Mouse (Mus musculus) frontal cortex, postnatal 14 days (tissue): ENCODE measurements at regions not wholly inside any gene's neighbourhood (a gene's known extent, or its start where the extent isn't known, plus 50 kb on each side); places are given as distances from the start of the nearest gene placed in this dataset.
"Not testable (repeated sequence)": the region's sequence is repeated elsewhere in the genome, so short reads cannot be mapped to it uniquely, and the experiment has no call there.

Experiments used
- DNase-seq, 2 experiments: peaks; one replicate each; pipeline ENCODE4 v3.0.0; 2022; ENCODE audit warnings: low spot score in 2 of 2

DNA sequence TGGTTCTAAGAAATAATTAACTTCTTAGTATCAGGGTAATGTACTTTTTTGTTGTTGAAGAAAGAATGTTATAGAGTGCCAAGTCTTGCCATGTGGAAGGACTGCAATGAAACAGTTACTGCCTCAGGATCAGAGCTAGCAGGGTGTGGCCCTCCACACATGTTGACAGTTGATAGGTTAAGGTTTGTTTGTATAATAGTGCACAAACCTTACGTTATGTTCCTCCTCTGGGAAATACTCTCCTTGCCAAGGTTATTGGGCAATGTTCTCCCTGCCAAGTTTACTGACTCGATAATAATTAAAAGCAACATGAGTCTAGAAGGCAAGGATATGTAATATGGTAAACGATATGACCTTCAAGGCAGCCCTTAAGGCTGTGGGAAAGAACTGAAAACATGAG lies 799.2 kb downstream of the Rab28 start:
- no peak for DNase-seq

DNA sequence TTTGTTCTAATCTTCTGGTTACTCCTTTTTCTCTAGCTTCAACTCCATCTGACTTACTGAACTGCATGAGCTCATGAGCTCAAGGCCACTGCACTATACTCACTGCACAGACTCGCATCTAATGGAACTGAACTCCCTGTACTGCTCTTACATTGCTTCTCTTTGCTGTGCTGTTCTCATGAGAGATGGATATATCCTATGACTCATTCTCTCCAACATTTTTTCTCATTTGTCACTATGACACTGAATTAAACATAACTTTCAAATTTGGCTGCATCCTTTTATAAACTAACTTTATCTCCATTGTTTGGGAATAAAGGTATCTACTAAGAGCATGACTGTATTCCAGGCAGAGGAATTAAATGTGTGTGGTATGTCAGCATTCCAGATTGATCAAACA lies 806.2 kb downstream of the Rab28 start:
- no peak for DNase-seq

DNA sequence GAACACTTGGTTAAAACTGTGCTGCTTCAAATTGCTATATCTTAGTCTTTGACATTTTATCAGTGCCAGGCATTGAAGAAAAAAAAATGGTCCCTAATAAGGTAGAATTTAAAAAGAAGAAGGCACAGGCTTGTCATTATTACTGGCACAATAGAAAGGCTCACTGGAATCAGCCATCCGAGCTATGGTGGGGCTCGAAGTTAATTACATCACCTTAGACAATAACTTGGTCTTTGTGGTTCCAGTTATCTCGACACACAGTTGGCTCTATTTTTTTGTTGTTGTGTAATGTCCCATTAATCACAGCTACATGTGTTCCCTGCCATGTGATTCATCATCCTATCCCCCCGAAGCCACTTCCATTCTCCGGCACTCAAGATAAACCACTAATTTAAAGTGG lies 825.1 kb downstream of the Rab28 start:
- no peak for DNase-seq

DNA sequence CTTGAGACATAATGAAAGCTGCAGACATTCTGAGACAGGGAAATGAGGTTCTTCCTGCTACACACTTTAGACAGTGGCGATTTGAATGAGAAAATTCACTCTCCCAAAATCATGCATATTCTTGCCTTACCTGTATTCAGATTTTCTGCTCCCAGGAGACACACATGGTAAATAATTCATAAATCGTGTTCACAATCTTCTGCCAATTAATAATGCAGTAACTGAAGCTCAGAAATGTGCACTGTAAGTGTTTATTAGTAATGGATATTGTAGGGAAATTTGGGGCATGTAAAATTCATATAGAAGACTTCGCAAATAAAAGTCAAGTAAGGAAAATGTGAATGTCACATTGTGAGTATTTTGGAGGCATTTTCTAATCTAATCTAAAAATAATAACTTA lies 830.2 kb downstream of the Rab28 start:
- DNase-seq = no peak

DNA sequence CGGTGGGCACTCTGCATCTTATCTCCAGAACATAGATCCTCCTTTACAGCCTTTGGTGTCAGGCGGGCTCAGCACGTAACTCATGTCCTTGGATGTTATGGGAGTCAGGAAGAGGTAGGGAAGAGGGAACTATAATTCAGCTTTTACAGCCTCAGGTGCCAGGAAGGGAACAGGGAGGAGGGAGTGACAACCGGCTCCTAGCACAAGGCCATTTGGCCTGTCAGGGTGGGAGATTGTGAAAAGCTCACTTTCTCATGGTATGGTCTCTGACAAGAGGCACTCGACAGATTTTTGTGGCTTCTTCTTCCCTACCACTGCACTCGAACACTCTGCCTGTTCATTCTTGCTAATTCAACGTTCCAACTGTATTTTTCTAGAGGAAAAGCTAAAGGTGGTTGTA lies 845.6 kb downstream of the Rab28 start:
- not testable (repeated sequence) for DNase-seq
